Mouse (Mus musculus): ENCODE results near the gene Catsper3. TPM values are rescaled to one million over a fixed set of nuclear protein-coding genes. Genes with fewer than 3 reads are reported as not detected.

The Catsper3 gene
- total RNA-seq, 2 experiments from 2014 or later, result not detected

DNA sequence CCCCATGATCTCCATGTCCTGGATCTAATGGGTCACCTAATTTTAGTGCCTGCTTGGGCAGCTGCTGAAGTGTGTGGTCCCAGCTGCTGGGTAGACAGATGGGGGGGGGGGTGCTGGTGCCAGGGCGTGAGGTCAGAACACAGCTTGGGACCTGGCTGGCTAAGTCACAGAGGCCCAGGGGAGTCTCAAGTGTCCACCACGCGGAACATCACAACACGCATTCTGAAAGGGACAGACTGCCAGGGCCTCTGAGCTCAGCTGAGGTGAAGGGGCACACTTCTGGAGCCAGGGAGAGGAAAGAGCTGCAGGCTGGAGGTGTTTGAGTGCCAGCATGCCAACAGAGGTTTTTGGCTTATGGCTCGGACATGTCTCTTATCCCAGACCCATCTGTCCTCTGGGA, 66.4 kb downstream of the Catsper3 start:
- ATAC-seq (replicated peaks; ENCODE audit: poor library complexity), result no peak

DNA sequence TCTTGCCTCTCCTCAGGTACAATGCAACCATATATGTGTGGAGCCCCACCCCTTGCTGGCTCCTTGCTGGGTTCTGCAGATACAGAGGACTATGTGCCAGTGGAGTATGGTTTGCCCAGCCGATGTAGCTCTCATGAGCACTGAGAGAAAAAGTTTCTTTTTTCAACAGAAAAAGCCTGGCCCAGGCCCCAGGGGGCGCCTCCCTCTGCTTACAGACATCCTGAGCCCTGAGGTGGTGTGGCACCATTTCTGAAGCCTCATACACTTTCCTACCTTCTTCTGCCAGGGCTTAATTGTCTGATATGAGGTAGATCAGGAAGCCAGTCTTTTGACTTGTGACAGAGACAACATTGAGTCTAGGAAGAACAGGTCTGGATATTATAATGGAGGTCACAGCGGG, 67.8 kb downstream of the Catsper3 start:
- ATAC-seq (replicated peaks; ENCODE audit: poor library complexity), result no peak

DNA sequence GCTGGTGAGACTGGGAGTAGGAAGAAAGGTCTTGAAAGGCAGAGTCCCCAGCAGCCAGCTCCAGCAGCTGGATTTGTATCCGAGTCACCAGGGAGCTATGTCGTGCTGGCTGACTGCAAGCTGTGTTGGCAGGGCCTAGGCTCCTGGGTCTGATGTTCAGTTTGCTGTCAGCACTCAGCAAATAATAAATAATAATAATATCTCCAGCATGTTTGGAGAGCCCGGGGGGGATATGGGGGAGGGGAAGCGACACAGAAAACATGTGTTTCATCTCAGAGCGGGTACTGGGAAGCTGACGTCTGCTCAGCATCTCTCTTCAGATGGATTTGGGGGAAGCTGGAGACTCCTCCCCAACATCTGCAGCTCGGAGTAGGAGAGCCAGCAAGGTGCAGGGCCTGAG, 71.4 kb downstream of the Catsper3 start:
- ATAC-seq (replicated peaks; ENCODE audit: poor library complexity), result no peak

DNA sequence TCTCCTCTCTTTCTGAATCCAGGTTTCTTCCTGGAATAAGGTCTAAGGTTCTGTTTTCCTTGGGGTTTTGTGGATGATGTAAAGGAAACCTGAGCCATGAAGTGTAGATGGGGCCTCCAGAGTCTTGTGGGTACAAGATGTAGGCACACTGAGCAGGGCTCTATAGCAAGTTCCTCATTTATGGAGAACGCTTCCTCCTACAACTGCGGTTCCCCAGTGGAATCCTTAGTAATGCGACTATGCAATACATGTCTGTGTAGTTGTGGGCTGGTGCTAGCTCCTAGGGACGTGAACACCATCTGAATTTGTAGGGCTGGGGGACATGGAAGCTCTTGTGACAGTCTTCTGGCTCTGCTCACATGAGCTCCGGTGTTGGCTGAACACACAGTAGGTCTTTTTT, 74.1 kb downstream of the Catsper3 start:
- peak; percentile 88 for ATAC-seq (replicated peaks; ENCODE audit: poor library complexity)

Other genes with a start within 250 kb of the Catsper3 start
- 28.0 and 29.1 TPM in 2 replicates for gene Ddx41, start 247.9 kb upstream of the Catsper3 start, total RNA-seq (2015)
- gene Ddx41, start 247.9 kb upstream of the Catsper3 start, total RNA-seq (2017), result 66.9 and 78.0 TPM in 2 replicates
- 24.9 and 29.1 TPM in 2 replicates for gene Fam193b, start 213.4 kb upstream of the Catsper3 start, total RNA-seq (2015)
- gene Fam193b, start 213.4 kb upstream of the Catsper3 start, total RNA-seq (2017), result 21.8 and 25.1 TPM in 2 replicates
- 92.3 and 117 TPM in 2 replicates for gene Tmed9, start 210.8 kb upstream of the Catsper3 start, total RNA-seq (2015)
- 194 and 211 TPM in 2 replicates for gene Tmed9, start 210.8 kb upstream of the Catsper3 start, total RNA-seq (2017)
- 10.6 and 13.0 TPM in 2 replicates for gene B4galt7, start 184.7 kb upstream of the Catsper3 start, total RNA-seq (2015)
- gene B4galt7, start 184.7 kb upstream of the Catsper3 start, total RNA-seq (2017), result 12.8 and 16.7 TPM in 2 replicates
- 50.0 and 50.4 TPM in 2 replicates for gene Caml, start 161.6 kb upstream of the Catsper3 start, total RNA-seq (2015)
- 49.5 and 54.7 TPM in 2 replicates for gene Caml, start 161.6 kb upstream of the Catsper3 start, total RNA-seq (2017)
- 62.4 and 76.8 TPM in 2 replicates for gene Ddx46, start 149.5 kb upstream of the Catsper3 start, total RNA-seq (2015)
- 79.0 and 153 TPM in 2 replicates for gene Ddx46, start 149.5 kb upstream of the Catsper3 start, total RNA-seq (2017)
- 65.0 and 76.9 TPM in 2 replicates for gene B230219D22Rik, start 91.4 kb upstream of the Catsper3 start, total RNA-seq (2015)
- 35.9 and 39.5 TPM in 2 replicates for gene B230219D22Rik, start 91.4 kb upstream of the Catsper3 start, total RNA-seq (2017)
- gene Txndc15, start 69.9 kb upstream of the Catsper3 start, total RNA-seq (2015), result 27.5 and 27.8 TPM in 2 replicates
- gene Txndc15, start 69.9 kb upstream of the Catsper3 start, total RNA-seq (2017), result 42.2 and 53.1 TPM in 2 replicates
- gene Pcbd2, start 57.2 kb upstream of the Catsper3 start, total RNA-seq (2015), result 38.6 and 40.9 TPM in 2 replicates
- 18.4 and 25.6 TPM in 2 replicates for gene Pcbd2, start 57.2 kb upstream of the Catsper3 start, total RNA-seq (2017)
- gene Pitx1, start 51.6 kb downstream of the Catsper3 start, total RNA-seq (2015), result not detected in 2 replicates
- not detected in 2 replicates for gene Pitx1, start 51.6 kb downstream of the Catsper3 start, total RNA-seq (2017)